1 mouse cellular context compared by ENCODE assay signal in genomic region chr11:117297190-117297829, GRCm38 (mm10).
TF ChIP-seq lines count a peak whose summit lies in the region.

No protein-coding gene starts in this region.

TF ChIP-seq in MEL, 35 proteins besides CTCF, POLR2A, EP300 and RAD21 (continued from another document):
- TF ChIP-seq ETS1 (IDR thresholded peaks at IDR 0.05; ENCODE audit: low read depth, low read length) (peak; percentile 58), ELF1 (IDR thresholded peaks at IDR 0.05; ENCODE audit: low read depth, low read length) (no peak), SIN3A (IDR thresholded peaks at IDR 0.05; ENCODE audit: low read length) (peak; percentile 47; the same call in 1 of the 2 replicates)
